Mouse (Mus musculus) MEL (cell line): Measurements from ENCODE around the gene Sfxn1. TPM values are rescaled to one million over a fixed set of nuclear protein-coding genes. Genes with fewer than 3 reads are reported as not detected.

ENCODE experiments used
- DNase-seq: peaks from one replicate; pipeline ENCODE4 v3.0.0; 2011; ENCODE audit warnings: low read depth, low spot score
- H3K27ac ChIP-seq: 2 replicates; pipeline ENCODE4 v1.5.1; 2012; ENCODE audit warnings: low read depth, mild to moderate bottlenecking, control low read depth, low read length, moderate library complexity; ENCODE audit not compliant: control insufficient read depth
- H3K27me3 ChIP-seq, 2 experiments: fragments of 150-350 bp in 1 of 2; sonication (generic) in 1 of 2; 2 replicates each; pipeline ENCODE4 v1.6.1; 2012; ENCODE audit warnings: low read length in 2 of 2, mild to moderate bottlenecking in 2 of 2, improper control_type of control experiment in 1 of 2, moderate library complexity in 1 of 2; ENCODE audit not compliant: insufficient read depth in 2 of 2, control insufficient read depth in 1 of 2
- H3K36me3 ChIP-seq, 2 experiments: 2 replicates each; pipeline ENCODE4 v1.6.1; 2012 to 2014; ENCODE audit warnings: low read length in 2 of 2, improper control_type of control experiment in 1 of 2, inconsistent platforms in 1 of 2, mild to moderate bottlenecking in 1 of 2; ENCODE audit not compliant: insufficient read depth in 2 of 2, control insufficient read depth in 1 of 2
- H3K4me1 ChIP-seq, 2 experiments: fragments of 150-350 bp in 1 of 2; sonication (generic) in 1 of 2; 2 replicates each; pipeline ENCODE4 v1.6.1; 2012; ENCODE audit warnings: low read length in 2 of 2, improper control_type of control experiment in 1 of 2, mild to moderate bottlenecking in 1 of 2; ENCODE audit not compliant: insufficient read depth in 2 of 2, control insufficient read depth in 1 of 2
- H3K4me3 ChIP-seq, 2 experiments: fragments of 150-350 bp in 1 of 2; sonication (generic) in 1 of 2; 2 replicates each; pipeline ENCODE4 v1.5.1; 2012; ENCODE audit warnings: low read depth in 2 of 2, low read length in 2 of 2, mild to moderate bottlenecking in 2 of 2, moderate library complexity in 2 of 2, control low read depth in 1 of 2, improper control_type of control experiment in 1 of 2; ENCODE audit not compliant: control insufficient read depth in 1 of 2, insufficient read depth in 1 of 2
- H3K79me2 ChIP-seq: 2 replicates; pipeline ENCODE4 v1.6.1; 2012; ENCODE audit warnings: mild to moderate bottlenecking, low read length, moderate library complexity; ENCODE audit not compliant: control insufficient read depth, poor library complexity, insufficient read depth
- H3K9ac ChIP-seq: 2 replicates; pipeline ENCODE4 v1.6.1; 2012; ENCODE audit warnings: low read depth, mild to moderate bottlenecking, control low read depth, low read length, moderate library complexity; ENCODE audit not compliant: control insufficient read depth, poor library complexity, severe bottlenecking
- H3K9me3 ChIP-seq: fragments of 150-350 bp; sonication (generic); replicated peaks from 2 replicates; pipeline ENCODE4 v1.6.1; 2012; ENCODE audit warnings: mild to moderate bottlenecking, low read length, improper control_type of control experiment, moderate library complexity; ENCODE audit not compliant: insufficient read depth
- JUND ChIP-seq: IDR thresholded peaks from 2 replicates; pipeline ENCODE4 v1.6.1; 2011; ENCODE audit warnings: low read depth, mild to moderate bottlenecking, improper control_type of control experiment, low read length
- MAZ ChIP-seq: IDR thresholded peaks from 2 replicates; pipeline ENCODE4 v1.6.1; 2012; ENCODE audit warnings: low read depth, mild to moderate bottlenecking, inconsistent platforms, low read length, improper control_type of control experiment
- MXI1 ChIP-seq: IDR thresholded peaks from 2 replicates; pipeline ENCODE4 v1.6.1; 2011; ENCODE audit warnings: mild to moderate bottlenecking, low read depth, low read length, improper control_type of control experiment
- NELFE ChIP-seq: IDR thresholded peaks from 2 replicates; pipeline ENCODE4 v1.6.1; 2011; ENCODE audit warnings: low read depth, low read length, improper control_type of control experiment
- POLR2A ChIP-seq, 2 experiments: IDR thresholded peaks; 2 replicates each; pipeline ENCODE4 v1.6.1; 2011 to 2012; ENCODE audit warnings: low read length in 2 of 2, mild to moderate bottlenecking in 2 of 2, control low read depth in 1 of 2, improper control_type of control experiment in 1 of 2, low read depth in 1 of 2, moderate library complexity in 1 of 2; ENCODE audit not compliant: control insufficient read depth in 1 of 2, insufficient read depth in 1 of 2, poor library complexity in 1 of 2
- RCOR1 ChIP-seq: IDR thresholded peaks from 2 replicates; pipeline ENCODE4 v1.6.1; 2012; ENCODE audit warnings: low read depth, mild to moderate bottlenecking, inconsistent platforms, low read length, improper control_type of control experiment
- TAL1 ChIP-seq: IDR thresholded peaks from 2 replicates; pipeline ENCODE4 v1.6.1; 2012; ENCODE audit warnings: mild to moderate bottlenecking, inconsistent platforms, low read length, moderate library complexity, mixed read lengths
- polyA plus RNA-seq, 2 experiments: library from polyadenylated mRNA; stranded (reverse) in 1 of 2; unstranded in 1 of 2; fragments of >175 nt in 1 of 2; fragments of >200 nt in 1 of 2; gene quantifications; 2 replicates each; pipeline versions ENCODE4 v1.2.1 to v1.2.4; 2012; ENCODE audit warnings: low replicate concordance in 2 of 2, low read depth in 1 of 2; ENCODE audit not compliant: insufficient read length in 2 of 2, insufficient read depth in 1 of 2, missing spikeins in 1 of 2
- total RNA-seq: library from RNA; depleted of rRNA; stranded (reverse); fragments of 300-350 nt; gene quantifications from 2 replicates; pipeline ENCODE4 v1.2.3, GENCODE M21; 2012; rRNA removed

Gene Sfxn1
- total and polyA plus RNA-seq, 3 experiments = 42.8 to 74.6 TPM; not detected in 1

DNA sequence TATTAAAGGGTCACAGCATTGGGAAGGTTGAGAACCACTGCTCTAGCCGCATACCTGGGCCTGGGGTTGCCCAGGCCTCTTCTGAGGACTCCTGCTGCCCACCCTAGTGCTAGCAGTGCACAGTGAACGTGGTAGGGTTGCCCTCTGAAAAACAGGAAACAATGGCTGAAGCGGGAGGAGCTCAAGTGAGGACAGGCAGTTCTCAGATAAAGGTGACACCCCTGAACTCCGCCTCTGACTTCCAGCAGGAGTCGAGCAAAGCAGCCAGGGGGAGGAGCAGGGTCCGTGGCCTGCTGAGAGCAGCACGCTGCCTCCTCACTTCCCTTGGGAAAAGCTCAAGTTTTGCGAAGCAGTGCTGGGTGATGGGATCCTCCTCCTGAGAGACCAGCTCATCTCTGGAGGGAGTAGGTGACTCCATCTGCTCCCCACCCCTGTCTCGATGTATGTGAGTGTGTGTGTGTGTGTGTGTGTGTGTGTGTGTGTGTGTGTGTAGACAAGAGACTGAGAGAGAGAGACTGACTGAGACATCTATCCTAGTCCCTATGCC lies 82.1 kb downstream of the Sfxn1 start:
- Histone ChIP-seq H3K27me3 (peaks cover 0 to 1% of the 10 kb centered on the region in 2 experiments; a peak in 2 of 4 replicates), H3K79me2 (no peaks in the 10 kb centered on the region), H3K27ac (no peak overlapping the region), H3K9me3 (no peaks in the 10 kb centered on the region), H3K9ac (0 out of 2 replicates have a peak overlapping the region, but pooled peaks have one; percentile 29), H3K4me1 (peaks cover 0 to 10% of the 10 kb centered on the region in 2 experiments; a peak in 1 of 4 replicates), H3K4me3 (peak overlapping the region; percentile 41 to 56), H3K36me3 (peaks cover 0 to 5% of the 10 kb centered on the region in 2 experiments; a peak in 2 of 4 replicates)
- TF ChIP-seq MAZ (0 out of 2 replicates have a peak, but pooled peaks have one; percentile 22), MXI1 (0 out of 2 replicates have a peak, but pooled peaks have one; percentile 48), NELFE (0 out of 2 replicates have a peak, but pooled peaks have one; percentile 22), RCOR1 (no peak), POLR2A (IDR thresholded peaks at IDR 0.05; ENCODE audit: control insufficient read depth in 1 of 2, insufficient read depth in 1 of 2, low read depth in 1 of 2, low read length in 2 of 2, poor library complexity in 1 of 2) (0 out of 4 replicates have a peak, but pooled peaks of 1 of the 2 experiments have one; percentile 34)
- DNase-seq = peak; percentile 75

DNA sequence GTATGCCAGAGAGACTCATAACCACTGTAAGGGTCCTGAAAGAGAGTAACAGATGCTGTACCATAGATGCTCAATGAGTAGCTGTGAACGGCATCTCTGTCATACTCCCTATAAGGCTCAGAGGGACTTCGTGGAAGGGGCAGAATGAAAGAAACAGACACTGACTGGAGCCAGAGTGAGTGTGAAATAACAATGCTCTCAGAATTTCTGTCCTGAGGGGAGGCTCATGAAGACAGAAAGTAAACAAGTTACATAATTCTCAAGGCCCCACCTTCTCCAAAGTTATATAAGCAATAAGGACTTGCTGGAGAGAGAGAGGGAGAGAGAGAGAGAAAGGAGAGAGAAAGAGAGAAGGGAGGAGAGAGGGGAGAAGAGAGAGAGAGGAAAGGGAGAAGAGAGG lies 84.2 kb downstream of the Sfxn1 start:
- H3K9ac ChIP-seq = no peak overlapping the region
- no peak for TF ChIP-seq TAL1
- TF ChIP-seq POLR2A (IDR thresholded peaks at IDR 0.05; ENCODE audit: control insufficient read depth in 1 of 2, insufficient read depth in 1 of 2, low read depth in 1 of 2, low read length in 2 of 2, poor library complexity in 1 of 2) = no peak
- TF ChIP-seq JUND = no peak
- H3K79me2 ChIP-seq = no peaks in the 10 kb centered on the region
- no peak overlapping the region for H3K27ac ChIP-seq
- no peak for DNase-seq
- H3K27me3 ChIP-seq = peaks cover 0 to 1% of the 10 kb centered on the region in 2 experiments; a peak in 1 of 4 replicates
- H3K4me3 ChIP-seq = no peak overlapping the region
- peaks cover 0 to 10% of the 10 kb centered on the region in 2 experiments; a peak in 1 of 4 replicates for H3K4me1 ChIP-seq
- H3K36me3 ChIP-seq = peaks cover 0 to 5% of the 10 kb centered on the region in 2 experiments; a peak in 2 of 4 replicates
- no peaks in the 10 kb centered on the region for H3K9me3 ChIP-seq

Other genes with a start within 250 kb of the Sfxn1 start
- gene Drd1, start 16.2 kb upstream of the Sfxn1 start, total RNA-seq = not detected in 2 replicates
- not detected for gene Drd1, start 16.2 kb upstream of the Sfxn1 start, polyA plus RNA-seq
- gene Hrh2, start 120.3 kb downstream of the Sfxn1 start, total RNA-seq = not detected in 2 replicates
- gene Hrh2, start 120.3 kb downstream of the Sfxn1 start, polyA plus RNA-seq = under 1 TPM in 1 of 2 experiments, not detected in 1; 0.07 TPM